Mouse (Mus musculus) liver, embryonic 13.5 days (tissue): ENCODE results near the gene Cnnm2. TPM values are rescaled to one million over a fixed set of nuclear protein-coding genes. Genes with fewer than 3 reads are reported as not detected.

Experiments
- ATAC-seq: fragments of 200-750 bp; cut with Nextera tagmentation; 2 replicates; pipeline ENCODE4 v1.8.0; 2017; ENCODE audit warnings: low read depth, mild to moderate bottlenecking, moderate number of reproducible peaks, moderate library complexity
- DNase-seq: peaks from one replicate; pipeline ENCODE4 v3.0.0; 2022
- H3K27ac ChIP-seq: fragments of 300-500 bp; sonication (generic); 2 replicates; pipeline ENCODE4 v1.5.1; 2015; ENCODE audit warnings: moderate library complexity, mild to moderate bottlenecking, inconsistent platforms
- H3K27me3 ChIP-seq: fragments of 300-500 bp; sonication (generic); 2 replicates; pipeline ENCODE4 v1.6.1; 2015; ENCODE audit warnings: mild to moderate bottlenecking, inconsistent platforms
- H3K36me3 ChIP-seq: fragments of 300-500 bp; sonication (generic); 2 replicates; pipeline ENCODE4 v1.6.1; 2015; ENCODE audit warnings: mild to moderate bottlenecking, inconsistent platforms
- H3K4me1 ChIP-seq: fragments of 300-500 bp; sonication (generic); replicated peaks from 2 replicates; pipeline ENCODE4 v1.6.1; 2015; ENCODE audit warnings: inconsistent platforms
- H3K4me2 ChIP-seq: fragments of 300-500 bp; sonication (generic); 2 replicates; pipeline ENCODE4 v1.6.1; 2015; ENCODE audit warnings: inconsistent platforms, mild to moderate bottlenecking, moderate library complexity
- H3K4me3 ChIP-seq: fragments of 300-500 bp; sonication (generic); replicated peaks from 2 replicates; pipeline ENCODE4 v1.5.1; 2015; ENCODE audit warnings: mild to moderate bottlenecking, inconsistent platforms
- H3K9ac ChIP-seq: fragments of 300-500 bp; sonication (generic); 2 replicates; pipeline ENCODE4 v1.6.1; 2015; ENCODE audit warnings: mild to moderate bottlenecking, inconsistent platforms
- H3K9me3 ChIP-seq: fragments of 300-500 bp; sonication (generic); replicated peaks from 2 replicates; pipeline ENCODE4 v1.6.1; 2016; ENCODE audit warnings: inconsistent platforms
- WGBS: fragments of 180-500 bp; shearing (Covaris S2); methylation state at CpG from one replicate; pipeline ENCODE4 v1.1.7; 2015; ENCODE audit not compliant: insufficient replicate concordance; 5-methylcytosine and 5-hydroxymethylcytosine counted together
- polyA plus RNA-seq: library from polyadenylated mRNA; unstranded; fragments of >200 nt; fragmentation: Nextera tagmentation; extraction: Ambion mirVana; gene quantifications from 2 replicates; pipeline ENCODE4 v1.2.1, GENCODE M21; 2015

Gene Cnnm2
- polyA plus RNA-seq, 1 experiment from 2014 or later = 1.2 TPM

DNA sequence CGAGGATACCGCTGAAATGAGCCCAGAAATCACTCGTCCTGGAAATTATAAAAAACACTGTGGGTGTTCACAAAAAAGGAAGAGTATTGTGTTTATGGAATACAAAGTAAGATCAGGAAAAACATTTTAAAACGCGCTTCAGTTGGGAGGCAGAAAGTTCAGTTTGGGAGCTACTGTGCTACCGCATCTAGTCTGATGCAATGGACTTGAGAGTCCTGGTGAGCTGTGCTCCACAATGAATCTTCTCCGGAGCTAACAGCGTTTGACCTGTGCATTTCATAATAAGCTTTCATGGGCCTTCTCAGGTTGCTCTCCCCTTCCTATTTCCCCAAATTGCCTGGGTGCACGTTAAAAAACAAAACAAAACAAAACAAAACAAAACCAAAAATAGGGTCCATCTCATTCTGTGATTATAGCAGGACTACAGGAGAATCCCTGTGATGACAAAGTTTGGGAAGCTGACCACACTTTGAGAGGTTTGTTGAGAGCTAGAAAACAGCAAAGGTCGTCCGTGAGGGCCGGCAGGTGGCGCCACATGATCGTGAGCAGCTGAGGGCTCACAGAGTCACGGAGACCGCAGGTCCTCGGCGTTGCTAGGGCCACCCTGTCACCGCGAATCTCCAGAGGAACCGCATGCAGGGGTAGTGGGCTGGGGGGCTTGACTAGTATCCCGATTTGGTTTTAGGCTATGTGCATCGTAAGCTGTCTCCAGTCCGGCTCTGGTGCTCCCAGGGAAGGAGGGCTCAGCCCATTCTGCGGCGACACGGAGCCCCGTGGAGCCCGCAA lies 828 bp upstream of the Cnnm2 start:
- peak; percentile 75 for DNase-seq
- no peaks in the 10 kb centered on the region for H3K9me3 ChIP-seq
- peak overlapping the region; percentile 58 for H3K9ac ChIP-seq
- H3K4me2 ChIP-seq = peak overlapping the region; percentile 100
- peaks cover 57% of the 10 kb centered on the region for H3K27me3 ChIP-seq
- H3K4me1 ChIP-seq = peaks cover 40% of the 10 kb centered on the region
- WGBS = 18% methylated on average over 29 of the region's 29 CpGs
- peak; percentile 56 for ATAC-seq
- peak overlapping the region; percentile 81 for H3K27ac ChIP-seq
- H3K4me3 ChIP-seq = peak overlapping the region; percentile 96
- no peaks in the 10 kb centered on the region for H3K36me3 ChIP-seq

DNA sequence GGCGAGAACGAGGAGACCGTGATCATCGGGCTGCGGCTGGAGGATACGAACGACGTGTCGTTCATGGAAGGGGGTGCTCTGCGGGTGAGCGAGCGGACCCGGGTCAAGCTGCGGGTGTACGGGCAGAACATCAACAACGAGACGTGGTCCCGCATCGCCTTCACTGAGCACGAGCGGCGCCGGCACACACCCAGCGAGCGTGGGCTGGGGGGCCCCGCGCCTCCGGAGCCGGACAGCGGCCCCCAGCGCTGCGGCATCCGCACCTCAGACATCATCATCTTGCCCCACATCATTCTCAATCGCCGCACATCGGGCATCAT lies 535 bp downstream of the Cnnm2 start:
- Histone ChIP-seq H3K36me3 (no peaks in the 10 kb centered on the region), H3K4me1 (peaks cover 48% of the 10 kb centered on the region)

DNA sequence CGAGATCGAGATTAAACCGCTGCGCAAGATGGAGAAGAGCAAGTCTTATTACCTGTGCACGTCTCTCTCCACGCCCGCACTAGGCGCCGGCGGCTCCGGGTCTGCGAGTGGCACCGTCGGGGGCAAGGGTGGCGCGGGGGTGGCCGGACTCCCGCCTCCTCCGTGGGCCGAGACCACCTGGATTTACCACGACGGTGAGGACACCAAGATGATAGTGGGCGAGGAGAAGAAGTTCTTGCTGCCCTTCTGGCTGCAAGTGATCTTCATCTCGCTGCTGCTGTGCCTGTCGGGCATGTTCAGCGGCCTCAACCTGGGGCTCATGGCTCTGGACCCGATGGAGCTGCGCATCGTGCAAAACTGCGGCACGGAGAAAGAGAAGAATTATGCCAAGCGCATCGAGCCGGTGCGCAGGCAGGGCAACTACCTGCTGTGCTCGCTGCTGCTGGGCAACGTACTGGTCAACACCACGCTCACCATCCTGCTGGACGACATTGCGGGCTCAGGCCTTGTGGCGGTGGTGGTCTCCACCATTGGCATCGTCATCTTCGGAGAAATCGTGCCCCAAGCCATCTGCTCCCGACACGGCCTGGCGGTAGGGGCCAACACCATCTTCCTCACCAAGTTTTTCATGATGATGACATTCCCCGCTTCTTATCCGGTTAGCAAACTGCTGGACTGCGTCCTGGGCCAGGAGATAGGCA lies 1.0 kb downstream of the Cnnm2 start:
- Histone ChIP-seq H3K4me3 (peak overlapping the region; percentile 96), H3K9ac (peak overlapping the region; percentile 85), H3K4me2 (peak overlapping the region; percentile 100), H3K4me1 (peaks cover 50% of the 10 kb centered on the region), H3K27ac (no peak overlapping the region), H3K36me3 (no peaks in the 10 kb centered on the region), H3K9me3 (no peaks in the 10 kb centered on the region), H3K27me3 (peaks cover 54% of the 10 kb centered on the region)
- DNase-seq (peak; percentile 38), ATAC-seq (no peak)
- WGBS = 3% methylated on average over 50 of the region's 50 CpGs

More for the DNA sequence above, 535 bp downstream of the Cnnm2 start:
- under 1% methylated on average over 36 of the region's 36 CpGs for WGBS
- ATAC-seq = no peak
- Histone ChIP-seq H3K9me3 (no peaks in the 10 kb centered on the region), H3K4me2 (peak overlapping the region; percentile 100), H3K27me3 (peaks cover 56% of the 10 kb centered on the region), H3K9ac (peak overlapping the region; percentile 85), H3K27ac (peak overlapping the region; percentile 59), H3K4me3 (peak overlapping the region; percentile 96)
- DNase-seq = no peak

DNA sequence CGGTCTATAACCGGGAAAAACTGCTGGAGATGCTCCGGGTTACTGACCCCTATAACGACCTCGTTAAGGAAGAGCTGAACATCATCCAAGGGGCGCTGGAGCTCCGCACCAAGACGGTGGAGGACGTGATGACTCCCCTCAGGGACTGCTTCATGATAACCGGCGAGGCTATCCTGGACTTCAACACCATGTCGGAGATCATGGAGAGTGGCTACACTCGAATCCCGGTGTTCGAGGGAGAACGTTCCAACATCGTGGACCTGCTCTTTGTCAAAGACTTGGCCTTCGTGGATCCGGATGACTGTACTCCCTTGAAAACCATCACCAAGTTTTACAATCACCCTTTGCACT lies 1.6 kb downstream of the Cnnm2 start:
- 2% methylated on average over 19 of the region's 19 CpGs for WGBS
- H3K27me3 ChIP-seq = peaks cover 52% of the 10 kb centered on the region
- no peak for ATAC-seq
- no peak for DNase-seq
- peaks cover 54% of the 10 kb centered on the region for H3K4me1 ChIP-seq
- H3K4me2 ChIP-seq = peak overlapping the region; percentile 100
- no peak overlapping the region for H3K27ac ChIP-seq
- H3K36me3 ChIP-seq = no peaks in the 10 kb centered on the region
- H3K4me3 ChIP-seq = peak overlapping the region; percentile 96
- no peaks in the 10 kb centered on the region for H3K9me3 ChIP-seq
- peak overlapping the region; percentile 85 for H3K9ac ChIP-seq

DNA sequence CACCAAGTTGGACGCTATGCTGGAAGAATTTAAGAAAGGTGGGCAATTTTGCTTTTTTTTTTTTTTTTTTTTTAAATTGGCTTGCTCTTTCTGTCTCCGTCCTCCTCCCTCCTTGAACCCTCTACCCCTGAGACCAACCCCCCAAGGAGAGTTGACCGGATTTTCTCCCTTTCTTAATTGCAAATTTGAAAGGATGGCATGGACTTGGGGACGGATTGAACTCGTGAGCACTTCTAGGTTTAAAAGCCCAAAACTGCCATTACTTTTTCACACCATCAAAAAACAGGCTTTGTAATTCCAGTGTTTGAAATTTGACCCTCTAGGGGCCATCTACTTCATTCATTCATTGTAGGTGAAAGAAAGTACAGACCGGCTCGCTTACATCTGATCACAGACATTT lies 2.0 kb downstream of the Cnnm2 start:
- H3K4me3 ChIP-seq = peak overlapping the region; percentile 96
- no peak overlapping the region for H3K27ac ChIP-seq
- H3K4me1 ChIP-seq = peaks cover 57% of the 10 kb centered on the region
- ATAC-seq (no peak), DNase-seq (no peak)
- H3K36me3 ChIP-seq = no peaks in the 10 kb centered on the region
- peak overlapping the region; percentile 85; the same call in 1 of the 2 replicates for H3K9ac ChIP-seq
- no peaks in the 10 kb centered on the region for H3K9me3 ChIP-seq
- WGBS = 27% methylated on average over 7 of the region's 7 CpGs
- peaks cover 48% of the 10 kb centered on the region for H3K27me3 ChIP-seq
- peak overlapping the region; percentile 100 for H3K4me2 ChIP-seq

DNA sequence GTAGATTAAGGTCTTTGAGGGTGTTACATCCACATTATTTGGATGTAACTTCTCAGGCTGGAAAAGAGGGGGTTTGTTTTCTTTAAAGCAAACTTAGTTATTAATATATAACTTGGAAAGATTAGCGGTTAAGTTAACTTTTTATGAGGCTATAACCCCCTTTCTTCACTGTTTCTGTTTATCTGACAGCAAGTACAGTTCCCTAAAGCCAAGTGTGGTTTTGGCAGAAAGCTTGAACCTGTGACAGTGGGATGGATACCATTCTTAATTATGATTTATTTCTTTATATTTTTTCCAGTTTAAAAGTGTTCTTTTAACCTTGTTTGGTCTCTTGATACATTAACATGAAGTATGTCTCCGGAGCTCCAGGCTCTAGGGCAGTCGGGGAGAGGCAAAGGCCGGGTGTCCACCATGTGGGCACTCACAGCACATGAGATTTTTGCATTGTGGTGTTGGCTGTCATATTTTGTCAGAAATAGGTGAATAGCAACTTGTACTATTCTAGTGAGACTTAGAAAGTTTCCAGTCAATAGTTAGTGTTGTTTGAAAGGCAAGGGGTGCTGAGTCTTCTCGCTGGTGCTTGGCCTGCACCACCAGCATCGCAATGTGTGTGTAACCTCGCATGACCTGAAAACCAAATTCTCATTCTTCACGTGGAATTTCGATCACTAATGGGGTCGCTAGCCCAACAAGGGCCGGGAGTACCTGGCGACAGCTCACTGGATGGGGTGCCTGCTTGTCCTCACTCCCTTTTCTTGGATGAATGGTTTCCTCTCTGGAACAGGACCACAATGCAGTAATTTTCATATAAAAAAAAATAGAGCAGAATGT lies 2.8 kb downstream of the Cnnm2 start:
- Histone ChIP-seq H3K9ac (peak overlapping the region; percentile 31; the same call in 1 of the 2 replicates), H3K9me3 (no peaks in the 10 kb centered on the region), H3K4me2 (peak overlapping the region; percentile 100), H3K27ac (no peak overlapping the region), H3K4me3 (peak overlapping the region; percentile 96), H3K36me3 (no peaks in the 10 kb centered on the region), H3K27me3 (peaks cover 40% of the 10 kb centered on the region), H3K4me1 (peaks cover 57% of the 10 kb centered on the region)
- ATAC-seq = no peak
- 71% methylated on average over 12 of the region's 12 CpGs for WGBS
- DNase-seq = no peak

DNA sequence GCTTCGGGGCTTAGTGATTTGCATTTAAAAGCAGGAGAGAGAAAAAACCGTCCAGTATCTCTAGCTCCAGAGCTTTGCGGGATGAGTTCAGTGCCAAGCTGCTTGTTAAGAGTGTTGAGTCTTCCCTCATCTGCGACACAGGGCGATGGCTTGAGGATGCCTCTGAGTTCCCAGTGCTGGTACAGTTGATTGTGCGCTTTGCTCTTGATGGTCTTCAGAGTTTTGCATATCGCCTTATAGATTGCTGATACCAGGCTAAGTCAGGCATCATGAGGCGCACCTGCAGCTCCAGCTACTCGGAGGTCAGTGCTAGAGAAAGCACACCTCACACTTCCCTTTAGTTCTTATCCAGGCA lies 3.3 kb downstream of the Cnnm2 start:
- peak overlapping the region; percentile 21; the same call in 1 of the 2 replicates for H3K4me3 ChIP-seq
- ATAC-seq (no peak), DNase-seq (no peak)
- H3K27ac ChIP-seq = no peak overlapping the region
- peaks cover 57% of the 10 kb centered on the region for H3K4me1 ChIP-seq
- no peaks in the 10 kb centered on the region for H3K36me3 ChIP-seq
- peak overlapping the region; percentile 31 for H3K9ac ChIP-seq
- 73% methylated on average over 9 of the region's 9 CpGs for WGBS
- peaks cover 37% of the 10 kb centered on the region for H3K27me3 ChIP-seq
- no peaks in the 10 kb centered on the region for H3K9me3 ChIP-seq
- peak overlapping the region; percentile 100 for H3K4me2 ChIP-seq

DNA sequence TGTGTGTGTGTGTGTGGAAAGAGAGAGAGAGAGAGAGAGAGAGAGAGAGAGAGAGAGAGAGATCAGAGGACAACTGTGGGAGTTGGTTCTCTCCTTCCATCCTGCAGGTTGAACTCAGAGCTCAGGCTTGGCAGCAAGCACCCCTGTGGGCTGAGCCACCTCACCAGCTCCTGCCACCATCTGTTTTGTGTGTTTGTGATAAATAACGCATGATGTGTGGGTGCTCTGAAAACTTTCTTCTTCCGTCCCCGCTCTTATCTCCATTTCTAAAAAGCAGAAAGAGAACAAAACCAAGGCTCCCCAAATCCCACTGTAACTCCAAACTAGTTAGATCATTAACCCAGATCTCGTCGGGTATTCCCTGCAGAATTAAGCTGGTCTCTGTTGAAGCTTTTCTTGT lies 4.7 kb downstream of the Cnnm2 start:
- ATAC-seq (no peak), DNase-seq (no peak)
- peak overlapping the region; percentile 29 for H3K4me2 ChIP-seq

DNA sequence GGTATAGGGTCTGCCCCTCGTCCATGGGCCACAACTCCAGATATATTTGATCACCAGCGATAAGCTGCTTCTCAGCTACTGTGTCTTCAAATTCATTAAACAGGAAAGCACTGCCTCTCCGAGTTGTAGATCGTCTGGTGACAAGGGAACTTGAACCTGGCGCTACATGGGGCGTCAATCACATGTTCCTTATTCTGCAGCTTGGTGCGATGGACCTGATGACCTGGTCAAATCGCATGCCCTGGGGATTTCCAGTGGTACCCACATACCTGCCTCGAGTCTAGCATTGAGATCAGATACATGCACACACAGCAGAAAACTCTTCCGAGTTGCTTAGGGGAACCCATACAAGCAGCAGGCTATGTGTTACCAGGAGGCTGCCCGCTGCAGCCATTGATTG lies 8.4 kb downstream of the Cnnm2 start:
- DNase-seq (no peak), ATAC-seq (no peak)
- H3K4me1 ChIP-seq = peaks cover 22% of the 10 kb centered on the region
- H3K27ac ChIP-seq = no peak overlapping the region
- no peaks in the 10 kb centered on the region for H3K9me3 ChIP-seq
- H3K27me3 ChIP-seq = peaks cover 5% of the 10 kb centered on the region
- no peaks in the 10 kb centered on the region for H3K36me3 ChIP-seq
- no peak overlapping the region for H3K4me2 ChIP-seq
- H3K4me3 ChIP-seq = no peak overlapping the region
- no peak overlapping the region for H3K9ac ChIP-seq
- 75% methylated on average over 11 of the region's 11 CpGs for WGBS

More for the DNA sequence above, 4.7 kb downstream of the Cnnm2 start:
- WGBS = 37% methylated on average over 5 of the region's 5 CpGs
- H3K27ac ChIP-seq = no peak overlapping the region
- no peaks in the 10 kb centered on the region for H3K9me3 ChIP-seq
- no peak overlapping the region for H3K9ac ChIP-seq
- H3K4me1 ChIP-seq = peaks cover 51% of the 10 kb centered on the region
- H3K36me3 ChIP-seq = no peaks in the 10 kb centered on the region
- peaks cover 34% of the 10 kb centered on the region for H3K27me3 ChIP-seq
- no peak overlapping the region for H3K4me3 ChIP-seq

DNA sequence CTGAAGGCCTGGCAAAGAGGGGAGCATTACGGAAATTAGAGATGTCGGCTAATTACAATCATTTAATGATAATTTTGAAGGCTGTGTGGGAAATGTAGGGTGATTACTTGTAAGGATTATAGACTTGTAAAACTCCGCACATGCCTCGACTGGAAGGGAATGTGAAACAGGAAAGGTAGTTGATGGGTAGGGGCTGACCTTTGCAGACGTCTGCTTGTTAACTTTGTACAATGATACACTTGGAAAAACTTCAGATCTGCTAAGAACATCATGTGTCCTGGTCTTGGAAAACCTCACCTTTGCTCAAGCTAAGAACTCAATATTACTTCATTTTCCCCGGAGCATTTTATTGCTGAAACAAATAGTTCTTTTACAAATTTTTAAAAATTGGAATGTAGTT lies 10.4 kb downstream of the Cnnm2 start:
- Histone ChIP-seq H3K27ac (no peak overlapping the region), H3K4me3 (no peak overlapping the region), H3K36me3 (no peaks in the 10 kb centered on the region), H3K4me2 (no peak overlapping the region), H3K4me1 (peaks cover 10% of the 10 kb centered on the region), H3K9me3 (no peaks in the 10 kb centered on the region), H3K27me3 (no peaks in the 10 kb centered on the region), H3K9ac (no peak overlapping the region)
- no peak for ATAC-seq
- no peak for DNase-seq
- WGBS = 79% methylated on average over 6 of the region's 6 CpGs

DNA sequence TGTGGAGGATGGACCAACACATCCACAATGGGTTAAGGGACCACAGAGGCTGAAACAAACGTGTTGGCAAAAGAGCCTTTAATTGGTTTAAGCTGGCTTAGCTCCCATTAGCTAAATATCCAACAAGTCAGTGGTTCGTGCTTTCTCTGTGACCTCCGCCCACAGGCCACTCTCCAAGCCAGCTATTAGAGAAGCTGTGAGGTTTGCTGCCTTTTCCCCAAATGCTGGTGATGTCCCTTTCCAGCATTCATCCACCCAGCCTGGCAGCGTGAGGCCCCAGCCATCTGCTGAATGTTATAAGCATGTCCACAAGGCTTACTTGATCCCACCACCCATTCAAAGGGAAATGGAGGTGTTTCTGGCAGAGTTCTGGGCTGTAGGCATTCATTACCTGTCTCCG lies 15.0 kb downstream of the Cnnm2 start:
- H3K27me3 ChIP-seq = no peaks in the 10 kb centered on the region
- H3K4me3 ChIP-seq = no peak overlapping the region
- peaks cover 16% of the 10 kb centered on the region for H3K4me1 ChIP-seq
- no peaks in the 10 kb centered on the region for H3K36me3 ChIP-seq
- DNase-seq (no peak), ATAC-seq (no peak)
- 66% methylated on average over 5 of the region's 5 CpGs for WGBS
- H3K9me3 ChIP-seq = no peaks in the 10 kb centered on the region
- H3K4me2 ChIP-seq = no peak overlapping the region
- H3K9ac ChIP-seq = no peak overlapping the region
- no peak overlapping the region for H3K27ac ChIP-seq
